Mouse (Mus musculus): ENCODE results near the gene Kcns1.

GRCm38 (mm10) chr2:164115531-164115930 is 55.4 kb downstream of the Kcns1 start:
- TF ChIP-seq CTCF (IDR thresholded peaks at IDR 0.05; ENCODE audit: control insufficient read depth, insufficient read depth, low read length) = no peak
- TF ChIP-seq POLR2A (IDR thresholded peaks at IDR 0.05; ENCODE audit: borderline replicate concordance, control insufficient read depth, low read depth, low read length) = no peak
